Mouse (Mus musculus) midbrain, embryonic 13.5 days (tissue): Measurements from ENCODE around the gene Dennd1a. TPM values are rescaled to one million over a fixed set of nuclear protein-coding genes. Genes with fewer than 3 reads are reported as not detected.

ENCODE experiments used
- ATAC-seq: fragments of 200-750 bp; cut with Nextera tagmentation; 2 replicates; pipeline ENCODE4 v1.8.0; 2017; ENCODE audit warnings: mild to moderate bottlenecking, moderate TSS enrichment, moderate library complexity
- H3K27ac ChIP-seq: fragments of 300-500 bp; sonication (generic); 2 replicates; pipeline ENCODE4 v1.5.1; 2015; ENCODE audit warnings: inconsistent platforms, mild to moderate bottlenecking, moderate library complexity
- H3K27me3 ChIP-seq: fragments of 300-500 bp; sonication (generic); 2 replicates; pipeline ENCODE4 v1.6.1; 2015; ENCODE audit warnings: mild to moderate bottlenecking, inconsistent platforms
- H3K36me3 ChIP-seq: fragments of 300-500 bp; sonication (generic); 2 replicates; pipeline ENCODE4 v1.6.1; 2015; ENCODE audit warnings: mild to moderate bottlenecking, inconsistent platforms
- H3K4me1 ChIP-seq: fragments of 300-500 bp; sonication (generic); replicated peaks from 2 replicates; pipeline ENCODE4 v1.6.1; 2015; ENCODE audit warnings: inconsistent platforms
- H3K4me2 ChIP-seq: fragments of 300-500 bp; sonication (generic); replicated peaks from 2 replicates; pipeline ENCODE4 v1.6.1; 2015; ENCODE audit warnings: moderate library complexity, mild to moderate bottlenecking, inconsistent platforms
- H3K4me3 ChIP-seq: fragments of 300-500 bp; sonication (generic); replicated peaks from 2 replicates; pipeline ENCODE4 v1.5.1; 2015; ENCODE audit warnings: mild to moderate bottlenecking, inconsistent platforms
- H3K9ac ChIP-seq: fragments of 300-500 bp; sonication (generic); replicated peaks from 2 replicates; pipeline ENCODE4 v1.6.1; 2015; ENCODE audit warnings: mild to moderate bottlenecking, inconsistent platforms
- H3K9me3 ChIP-seq: fragments of 300-500 bp; sonication (generic); 2 replicates; pipeline ENCODE4 v1.6.1; 2016; ENCODE audit warnings: mild to moderate bottlenecking, inconsistent platforms
- WGBS: fragments of 180-500 bp; shearing (Covaris S2); methylation state at CpG from one replicate; pipeline ENCODE4 v1.1.7; 2015; 5-methylcytosine and 5-hydroxymethylcytosine counted together
- polyA plus RNA-seq: library from polyadenylated mRNA; unstranded; fragments of >200 nt; fragmentation: Nextera tagmentation; extraction: Ambion mirVana; gene quantifications from 2 replicates; pipeline ENCODE4 v1.2.1, GENCODE M21; 2015

The Dennd1a gene
- polyA plus RNA-seq = 18.2 and 19.5 TPM in 2 replicates

DNA sequence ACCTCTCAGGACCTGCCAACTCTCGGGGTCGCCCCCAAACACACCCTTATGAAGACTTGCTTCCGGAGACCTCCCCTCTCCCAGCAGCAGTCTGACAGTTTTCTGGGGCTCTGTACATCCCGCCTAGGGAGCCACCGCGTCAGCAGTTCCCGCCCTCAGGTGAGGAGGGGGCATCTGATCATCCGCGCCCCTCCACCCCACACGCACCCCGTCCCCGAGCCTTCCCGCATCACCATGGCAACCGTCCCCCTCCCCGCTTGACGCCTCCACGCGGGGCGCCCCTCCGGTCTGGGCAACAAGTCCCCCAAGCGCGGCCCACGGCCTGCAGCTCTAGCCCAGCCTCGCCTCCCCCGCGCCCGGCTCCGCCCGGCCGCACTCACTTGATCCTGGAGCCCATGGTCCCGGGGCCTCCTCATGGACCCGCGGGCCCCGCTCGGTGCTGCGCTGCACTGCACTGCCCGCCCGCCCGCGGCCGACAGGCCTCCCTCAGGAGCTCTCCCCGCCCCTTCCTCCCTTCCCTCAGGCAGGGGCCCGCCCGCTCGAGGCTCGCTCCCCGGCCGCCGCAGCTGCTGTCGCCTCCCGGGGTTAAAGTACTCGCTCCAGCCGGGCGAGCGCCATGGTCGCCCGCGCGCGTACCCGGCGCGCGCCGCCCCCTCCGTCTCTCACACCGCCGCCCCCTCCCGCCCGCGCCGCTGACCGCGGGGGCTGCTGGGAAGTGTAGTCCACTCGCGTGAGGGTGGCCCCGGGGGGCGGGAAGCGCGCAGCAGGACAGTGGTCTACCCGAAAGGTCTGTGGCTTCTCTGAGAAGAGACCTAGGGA is at the start of gene Dennd1a:
Gene Dennd1a (minus strand): TSS at position 658 of the 819 bp plus-strand sequence.
- Histone ChIP-seq H3K4me1 (peaks cover 27% of the 10 kb centered on the region), H3K36me3 (no peaks in the 10 kb centered on the region), H3K9ac (peak within 1 kb of the TSS; percentile 90), H3K27ac (peak within 1 kb of the TSS; percentile 92), H3K27me3 (peaks cover 5% of the 10 kb centered on the region; the same call in 1 of the 2 replicates), H3K4me2 (peak within 1 kb of the TSS; percentile 72), H3K4me3 (peak within 1 kb of the TSS; percentile 85), H3K9me3 (no peaks in the 10 kb centered on the region)
- WGBS = 1% methylated on average over 72 of the region's 81 CpGs
- peak; percentile 98 for ATAC-seq

DNA sequence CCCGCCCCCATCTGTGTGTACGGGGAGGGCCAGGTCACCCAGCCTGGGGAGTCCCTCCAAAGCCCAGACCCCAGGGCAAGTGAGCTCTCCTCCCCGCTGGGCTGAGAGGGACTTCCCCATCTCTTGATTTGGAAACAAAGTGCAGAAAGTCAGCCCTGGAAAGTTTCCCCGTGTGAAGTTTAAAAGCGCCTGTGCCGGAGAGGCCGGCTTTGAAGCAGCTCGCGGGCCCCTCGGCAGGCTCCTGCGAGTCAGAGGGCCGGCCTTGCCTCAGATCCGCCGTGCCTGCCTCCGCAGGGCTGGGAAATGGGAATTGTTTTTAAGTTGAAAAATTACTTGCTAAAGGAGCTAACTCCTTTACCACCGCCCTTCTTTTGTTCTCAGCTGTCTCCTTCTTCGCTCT is 49.4 kb upstream of the Dennd1a start:
- peaks cover 56% of the 10 kb centered on the region for H3K4me1 ChIP-seq
- H3K9ac ChIP-seq = no peak overlapping the region
- H3K27me3 ChIP-seq = peaks cover 88% of the 10 kb centered on the region
- H3K27ac ChIP-seq = 0 out of 2 replicates have a peak overlapping the region, but pooled peaks have one; percentile 14
- H3K4me3 ChIP-seq = no peak overlapping the region
- no peak for ATAC-seq
- 2% methylated on average over 17 of the region's 17 CpGs for WGBS
- H3K9me3 ChIP-seq = no peaks in the 10 kb centered on the region
- H3K4me2 ChIP-seq = peak overlapping the region; percentile 34
- H3K36me3 ChIP-seq = no peaks in the 10 kb centered on the region

DNA sequence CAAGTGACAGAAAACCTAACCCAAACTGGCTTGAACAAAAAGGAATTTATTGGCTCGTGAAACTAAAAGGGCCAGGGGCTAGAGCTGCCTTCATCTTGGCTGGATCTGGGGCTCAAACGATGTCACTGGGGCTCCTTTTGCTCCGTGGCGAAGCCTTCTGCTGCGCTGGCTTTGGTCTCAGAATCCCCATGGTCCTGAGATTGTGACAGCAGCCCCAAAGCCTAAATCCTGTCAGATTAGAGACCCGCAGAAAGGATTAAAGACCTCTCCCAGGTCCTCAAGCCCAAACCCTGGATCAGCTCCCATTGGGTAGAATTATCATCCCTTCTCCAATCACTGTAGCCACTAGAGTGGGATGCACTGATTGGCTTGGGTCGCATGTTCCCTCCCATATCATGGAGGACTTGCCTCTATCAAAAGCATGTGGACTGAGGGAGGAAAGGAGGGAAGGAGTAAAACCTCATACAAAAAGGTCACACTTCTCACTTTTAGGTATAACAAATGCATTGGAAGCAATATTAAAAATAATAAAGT is 46.5 kb upstream of the Dennd1a start:
- no peaks in the 10 kb centered on the region for H3K9me3 ChIP-seq
- no peaks in the 10 kb centered on the region for H3K36me3 ChIP-seq
- peaks cover 35% of the 10 kb centered on the region for H3K4me1 ChIP-seq
- no peak overlapping the region for H3K4me2 ChIP-seq
- no peak overlapping the region for H3K9ac ChIP-seq
- H3K27me3 ChIP-seq = peaks cover 80% of the 10 kb centered on the region
- ATAC-seq = peak; percentile 56; the same call in 1 of the 2 replicates
- H3K4me3 ChIP-seq = no peak overlapping the region
- WGBS = 24% methylated on average over 7 of the region's 7 CpGs
- H3K27ac ChIP-seq = no peak overlapping the region; the same call in 1 of the 2 replicates

DNA sequence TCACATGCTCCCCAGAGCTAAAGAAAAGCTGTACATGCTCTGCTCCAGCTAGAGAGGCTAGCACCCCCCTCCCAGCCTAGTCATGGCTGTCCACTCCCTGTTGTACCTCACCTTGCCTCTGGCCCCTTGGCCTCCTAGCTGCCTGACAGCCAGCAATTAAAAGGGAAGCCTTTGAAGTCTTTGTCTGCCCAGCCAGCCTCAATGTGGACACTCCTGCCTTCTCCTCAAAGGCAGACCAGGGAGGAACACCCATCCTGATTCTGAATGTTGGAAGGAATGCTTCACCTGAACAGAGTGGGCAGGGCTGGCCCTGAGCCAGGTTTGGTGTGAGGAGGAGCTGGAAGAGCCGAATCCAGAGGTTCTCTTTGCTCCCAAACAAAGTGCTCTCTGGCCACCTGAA is 39.5 kb upstream of the Dennd1a start:
- H3K27ac ChIP-seq = no peak overlapping the region
- no peak overlapping the region for H3K9ac ChIP-seq
- no peaks in the 10 kb centered on the region for H3K9me3 ChIP-seq
- no peak overlapping the region for H3K4me3 ChIP-seq
- no peak overlapping the region for H3K4me2 ChIP-seq
- no peak for ATAC-seq
- H3K27me3 ChIP-seq = peaks cover 55% of the 10 kb centered on the region
- no peaks in the 10 kb centered on the region for H3K4me1 ChIP-seq
- 65% methylated on average over 1 of the region's 1 CpGs for WGBS
- no peaks in the 10 kb centered on the region for H3K36me3 ChIP-seq

DNA sequence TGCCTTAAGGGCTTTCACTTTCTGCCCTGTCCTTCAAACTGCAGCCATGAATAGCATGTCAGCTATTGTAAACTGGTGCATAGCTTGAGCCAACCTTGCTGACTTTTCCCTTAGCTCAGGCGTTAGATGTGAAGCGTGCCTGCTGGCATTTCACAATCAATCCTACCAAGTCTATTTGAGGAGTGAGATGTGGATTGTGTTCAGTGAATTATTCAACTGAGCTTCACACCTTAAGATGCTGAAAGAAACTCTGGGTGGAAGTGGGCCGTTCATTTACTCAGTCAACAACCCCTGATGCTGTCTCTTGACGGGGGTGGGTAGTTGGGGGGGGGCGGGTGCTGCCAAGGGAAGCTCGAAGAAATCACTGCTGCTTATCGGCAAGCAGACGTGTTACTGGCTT is 36.2 kb upstream of the Dennd1a start:
- Histone ChIP-seq H3K9ac (no peak overlapping the region), H3K9me3 (no peaks in the 10 kb centered on the region), H3K4me2 (no peak overlapping the region), H3K4me1 (no peaks in the 10 kb centered on the region), H3K4me3 (no peak overlapping the region), H3K27me3 (peaks cover 40% of the 10 kb centered on the region), H3K27ac (no peak overlapping the region), H3K36me3 (no peaks in the 10 kb centered on the region)
- ATAC-seq = no peak
- 62% methylated on average over 8 of the region's 8 CpGs for WGBS

DNA sequence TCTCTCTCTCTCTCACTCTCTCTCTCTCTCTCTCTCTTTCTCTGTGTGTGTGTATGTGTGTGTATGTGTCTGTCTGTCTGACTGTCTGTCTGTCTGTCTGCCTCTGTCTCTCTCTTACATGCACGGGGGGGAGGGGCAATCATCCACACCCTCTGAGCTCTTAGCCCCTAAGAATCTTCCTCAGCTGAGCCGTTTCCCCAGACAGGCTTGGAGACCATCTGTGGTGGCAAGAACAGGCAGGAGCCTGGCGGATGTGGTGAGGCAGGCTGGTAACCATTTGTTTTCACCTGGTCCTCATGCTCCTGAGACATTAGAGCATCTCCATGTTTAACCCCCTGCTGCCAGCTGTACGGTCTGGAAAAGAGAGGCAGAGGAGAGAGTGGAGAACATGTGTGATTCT is 33.7 kb upstream of the Dennd1a start:
- H3K27ac ChIP-seq = no peak overlapping the region
- WGBS = 67% methylated on average over 4 of the region's 4 CpGs
- H3K9ac ChIP-seq = no peak overlapping the region
- H3K4me3 ChIP-seq = no peak overlapping the region
- no peaks in the 10 kb centered on the region for H3K9me3 ChIP-seq
- peaks cover 29% of the 10 kb centered on the region for H3K27me3 ChIP-seq
- no peak for ATAC-seq
- no peak overlapping the region for H3K4me2 ChIP-seq
- no peaks in the 10 kb centered on the region for H3K4me1 ChIP-seq
- H3K36me3 ChIP-seq = no peaks in the 10 kb centered on the region

DNA sequence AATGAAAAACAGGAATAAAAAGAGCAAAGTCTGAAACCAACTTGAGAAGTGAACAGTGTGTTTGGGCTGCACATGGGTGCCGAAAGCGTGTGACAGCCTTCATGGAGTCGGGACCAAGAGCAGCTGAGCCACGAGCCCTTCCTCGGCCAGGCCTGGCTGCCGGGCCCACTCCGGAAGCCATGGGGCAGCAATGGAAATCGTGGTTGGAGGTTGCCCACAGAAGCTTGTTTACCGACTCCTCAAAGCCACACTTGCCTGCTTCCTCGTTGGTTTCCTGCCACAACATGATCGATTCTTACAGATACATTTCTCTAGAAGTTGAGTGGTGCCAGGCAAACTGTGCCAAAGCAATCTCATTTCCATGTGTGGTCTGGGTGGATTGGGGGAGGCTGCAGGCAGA is 31.9 kb upstream of the Dennd1a start:
- H3K4me1 ChIP-seq = no peaks in the 10 kb centered on the region
- no peak for ATAC-seq
- no peak overlapping the region for H3K27ac ChIP-seq
- H3K9me3 ChIP-seq = no peaks in the 10 kb centered on the region
- WGBS = 92% methylated on average over 11 of the region's 11 CpGs
- H3K36me3 ChIP-seq = no peaks in the 10 kb centered on the region
- no peak overlapping the region for H3K9ac ChIP-seq
- no peak overlapping the region for H3K4me3 ChIP-seq
- H3K4me2 ChIP-seq = no peak overlapping the region
- peaks cover 22% of the 10 kb centered on the region for H3K27me3 ChIP-seq

DNA sequence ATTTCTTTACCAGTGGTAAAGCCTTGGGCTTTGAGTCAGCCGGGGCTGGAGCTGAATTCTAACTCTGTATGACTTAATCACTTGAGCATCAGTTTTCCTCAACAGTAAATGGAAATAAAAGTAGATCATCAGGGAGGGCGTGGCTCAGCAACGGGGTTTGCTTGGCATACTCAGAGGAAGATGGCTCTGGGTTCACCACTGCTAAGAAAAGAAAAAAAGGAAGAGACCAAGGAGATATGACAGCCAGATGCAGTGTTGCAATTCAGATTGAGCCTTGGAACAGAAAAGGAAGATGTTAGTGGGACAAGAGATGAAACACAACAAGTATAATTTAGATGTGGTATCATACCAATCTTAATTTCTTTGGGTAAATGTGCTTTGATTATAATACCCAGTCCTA is 26.2 kb upstream of the Dennd1a start:
- no peak overlapping the region for H3K4me3 ChIP-seq
- no peaks in the 10 kb centered on the region for H3K4me1 ChIP-seq
- H3K9me3 ChIP-seq = no peaks in the 10 kb centered on the region
- 51% methylated on average over 3 of the region's 3 CpGs for WGBS
- no peak overlapping the region for H3K9ac ChIP-seq
- no peaks in the 10 kb centered on the region for H3K36me3 ChIP-seq
- H3K27me3 ChIP-seq = peaks cover 22% of the 10 kb centered on the region
- no peak for ATAC-seq
- H3K4me2 ChIP-seq = no peak overlapping the region
- no peak overlapping the region for H3K27ac ChIP-seq

DNA sequence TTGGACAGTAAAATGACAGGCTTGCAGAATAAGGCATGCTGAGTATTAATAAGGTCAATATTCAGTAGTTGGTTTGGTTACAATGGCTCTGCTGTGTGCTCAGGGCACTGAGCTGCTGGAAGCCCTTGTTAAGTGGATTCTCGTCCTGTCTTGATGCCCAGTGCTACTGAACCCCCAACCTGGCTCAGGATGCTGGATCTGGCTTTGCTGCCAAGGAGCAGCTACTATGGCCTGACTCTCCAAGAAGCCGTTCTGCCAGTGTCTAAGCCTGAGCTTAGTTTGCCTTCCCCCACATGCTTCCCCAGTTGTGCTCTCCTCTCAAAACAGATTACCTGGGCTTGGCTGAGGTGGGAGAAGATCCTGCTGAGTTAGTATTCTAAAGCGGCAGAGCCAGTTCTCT is 25.7 kb upstream of the Dennd1a start:
- Histone ChIP-seq H3K4me2 (no peak overlapping the region), H3K36me3 (no peaks in the 10 kb centered on the region), H3K4me1 (no peaks in the 10 kb centered on the region), H3K9ac (no peak overlapping the region), H3K27ac (no peak overlapping the region), H3K4me3 (no peak overlapping the region), H3K9me3 (no peaks in the 10 kb centered on the region), H3K27me3 (peaks cover 23% of the 10 kb centered on the region)
- ATAC-seq = no peak
- WGBS = 51% methylated on average over 3 of the region's 3 CpGs

DNA sequence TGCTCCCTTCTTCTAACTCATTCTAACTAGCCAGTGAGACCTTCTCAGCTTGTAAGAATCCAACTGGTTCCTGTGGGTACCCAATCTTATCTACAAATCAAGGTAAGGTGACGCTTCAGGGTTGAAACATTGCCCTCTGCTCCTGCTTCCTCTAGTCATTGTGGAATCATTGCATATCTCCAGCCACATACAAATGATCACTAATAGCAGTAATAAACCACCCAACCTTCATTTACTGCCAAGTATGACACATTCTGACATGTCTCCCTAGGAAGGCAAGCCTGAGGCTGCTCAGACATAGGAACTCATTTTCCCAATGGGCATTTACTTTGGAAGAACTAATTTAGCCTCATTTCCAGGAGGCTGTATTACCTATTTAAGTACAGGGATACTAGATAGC is 18.0 kb upstream of the Dennd1a start:
- Histone ChIP-seq H3K27me3 (peaks cover 13% of the 10 kb centered on the region), H3K36me3 (no peaks in the 10 kb centered on the region), H3K9ac (no peak overlapping the region), H3K4me3 (no peak overlapping the region), H3K4me2 (no peak overlapping the region), H3K27ac (no peak overlapping the region), H3K9me3 (no peaks in the 10 kb centered on the region), H3K4me1 (no peaks in the 10 kb centered on the region)
- ATAC-seq = no peak
- WGBS = 97% methylated on average over 1 of the region's 1 CpGs

DNA sequence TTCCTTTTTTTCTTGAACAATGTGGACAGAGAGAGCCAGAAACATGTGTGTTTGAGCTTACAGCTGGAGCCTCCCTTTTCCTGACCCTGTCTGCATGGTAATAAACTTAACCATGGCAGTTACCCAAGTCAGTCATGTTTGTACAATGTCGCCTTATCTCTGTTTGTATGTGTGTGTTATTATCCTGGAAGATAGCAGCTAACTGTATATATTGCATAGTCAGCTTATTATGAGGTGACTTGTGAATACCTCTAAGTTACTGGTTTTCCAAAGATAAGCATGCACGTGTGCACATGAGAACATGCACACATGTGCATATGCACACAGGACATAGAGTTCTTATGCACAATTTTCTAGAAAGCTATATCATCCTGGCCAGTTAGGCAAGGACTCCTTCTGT is 13.8 kb upstream of the Dennd1a start:
- WGBS = 92% methylated on average over 2 of the region's 2 CpGs
- H3K4me3 ChIP-seq = no peak overlapping the region
- ATAC-seq = no peak

DNA sequence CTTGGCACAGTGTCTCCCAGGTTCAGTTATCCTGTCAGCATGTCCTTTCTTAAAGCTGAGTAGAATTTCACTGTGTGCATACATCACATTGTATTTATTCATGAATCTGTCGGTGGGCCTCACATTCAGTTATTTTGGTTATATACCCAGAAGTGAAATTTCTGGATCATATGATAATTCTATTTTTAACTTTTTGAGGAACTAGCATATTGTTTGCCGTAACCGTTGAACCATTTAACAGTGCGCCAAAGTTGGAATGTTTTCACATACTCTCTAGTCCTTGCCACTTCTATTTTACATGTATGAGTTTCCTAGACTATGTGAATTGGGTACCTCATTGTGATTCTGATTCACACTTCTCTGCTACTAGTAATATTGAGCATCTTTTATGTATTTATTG is 8.7 kb upstream of the Dennd1a start:
- H3K4me1 ChIP-seq = no peaks in the 10 kb centered on the region
- H3K27me3 ChIP-seq = peaks cover 8% of the 10 kb centered on the region; the same call in 1 of the 2 replicates
- no peak overlapping the region for H3K9ac ChIP-seq
- H3K4me3 ChIP-seq = no peak overlapping the region
- no peak overlapping the region for H3K4me2 ChIP-seq
- WGBS = 93% methylated on average over 4 of the region's 4 CpGs
- ATAC-seq = no peak
- H3K36me3 ChIP-seq = no peaks in the 10 kb centered on the region
- no peaks in the 10 kb centered on the region for H3K9me3 ChIP-seq
- no peak overlapping the region for H3K27ac ChIP-seq

More for the DNA sequence above, 13.8 kb upstream of the Dennd1a start:
- Histone ChIP-seq H3K4me2 (no peak overlapping the region), H3K27ac (no peak overlapping the region), H3K36me3 (no peaks in the 10 kb centered on the region), H3K9ac (no peak overlapping the region), H3K27me3 (peaks cover 14% of the 10 kb centered on the region), H3K9me3 (no peaks in the 10 kb centered on the region), H3K4me1 (no peaks in the 10 kb centered on the region)
